ENCODE assay signal across 35 mouse cellular contexts in the genomic region with DNA sequence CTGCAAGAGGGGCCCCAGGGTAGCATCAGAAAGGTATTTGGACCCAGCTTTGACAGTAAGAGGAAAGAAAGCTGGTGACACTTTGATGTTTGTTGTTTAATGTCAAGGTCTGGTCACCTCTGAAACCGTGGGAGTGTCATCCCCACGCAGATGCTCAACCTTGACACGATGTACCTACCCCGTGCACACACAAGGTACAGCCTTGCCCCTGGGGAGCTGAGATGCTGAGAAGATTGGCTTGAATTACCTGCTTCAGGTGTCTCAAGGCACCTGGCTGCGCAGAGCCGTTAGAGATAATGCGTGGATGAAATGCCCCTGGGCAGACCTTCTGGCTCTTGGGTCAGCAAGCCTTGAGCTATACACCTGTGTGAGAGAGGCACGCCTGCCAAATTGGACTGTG.
"Had no signal": no experiment of that assay in that cellular context is flagged by ENCODE, and none has a peak within 500 bp of the region (broad histone marks: within the 10 kb centered on the region; RNA-seq: fewer than 3 reads in every experiment).

No protein-coding gene starts in this region.

- H3K36me3 ChIP-seq: heart, embryonic 15.5 days; hindbrain, embryonic 15.5 days; intestine, embryonic 15.5 days had no signal

- H3K27ac ChIP-seq: heart, embryonic 13.5 days; heart, embryonic 15.5 days; hindbrain, embryonic 10.5 days; hindbrain, embryonic 12.5 days; hindbrain, embryonic 13.5 days; hindbrain, embryonic 14.5 days; hindbrain, embryonic 15.5 days; hindbrain, postnatal 0 days; intestine, embryonic 15.5 days; kidney, embryonic 15.5 days; kidney, postnatal 0 days; layer of hippocampus, adult 2 months; left cerebral cortex, adult 2 months had no signal

- H3K4me3 ChIP-seq: heart, embryonic 10.5 days; heart, embryonic 12.5 days; heart, embryonic 13.5 days; heart, embryonic 15.5 days; hindbrain, embryonic 10.5 days; hindbrain, embryonic 12.5 days; hindbrain, embryonic 13.5 days; hindbrain, embryonic 15.5 days; intestine, embryonic 15.5 days; kidney, embryonic 15.5 days; layer of hippocampus, adult 2 months; left cerebral cortex, adult 2 months had no signal

- H3K9ac ChIP-seq: heart, embryonic 12.5 days; heart, embryonic 13.5 days; heart, embryonic 15.5 days; hindbrain, embryonic 12.5 days; hindbrain, embryonic 13.5 days; hindbrain, embryonic 14.5 days; hindbrain, embryonic 15.5 days; intestine, embryonic 15.5 days; kidney, embryonic 15.5 days had no signal

- H3K9me3 ChIP-seq: heart, embryonic 10.5 days; heart, embryonic 12.5 days; heart, embryonic 13.5 days; heart, embryonic 15.5 days; hindbrain, embryonic 10.5 days; hindbrain, embryonic 12.5 days; hindbrain, embryonic 13.5 days; hindbrain, embryonic 15.5 days; intestine, embryonic 15.5 days; kidney, embryonic 15.5 days had no signal

- DNase-seq: heart, postnatal 14 days; heart, postnatal 36 days; heart, postnatal 4 days; kidney, adult 11 months; kidney, adult 18-20 months; kidney, adult 2 months; kidney, adult 8-10 months; kidney, adult 9 months; kidney, postnatal 10 days; kidney, postnatal 14 days; kidney, postnatal 25 days; kidney, postnatal 36 days; kidney, postnatal 4 days; layer of hippocampus, adult 9-11 months; layer of hippocampus, postnatal 36 days had no signal

- H3K27me3 ChIP-seq: heart, embryonic 12.5 days; heart, embryonic 13.5 days; heart, embryonic 15.5 days; hindbrain, embryonic 12.5 days; hindbrain, embryonic 13.5 days; hindbrain, embryonic 15.5 days; intestine, embryonic 15.5 days; kidney, embryonic 15.5 days had no signal

- H3K4me1 ChIP-seq: hindbrain, embryonic 15.5 days had no signal

- ATAC-seq: hindbrain, embryonic 16.5 days; hindbrain, postnatal 0 days; inflammation-experienced regulatory T-cells, adult 6 months; intestine, embryonic 15.5 days; intestine, embryonic 16.5 days; intestine, postnatal 0 days had no signal

- H3K4me2 ChIP-seq: heart, embryonic 11.5 days; heart, embryonic 12.5 days; heart, embryonic 13.5 days; heart, embryonic 15.5 days; hindbrain, embryonic 12.5 days; hindbrain, embryonic 13.5 days; hindbrain, embryonic 14.5 days; hindbrain, embryonic 15.5 days; intestine, embryonic 15.5 days; kidney, embryonic 15.5 days had no signal
